Mouse (Mus musculus) small intestine, adult 2 months (tissue): ENCODE data around the gene Zfp1. TPM values are rescaled to one million over a fixed set of nuclear protein-coding genes. Genes with fewer than 3 reads are reported as not detected.
A peak's percentile ranks its signal among the peaks of the same experiment; 100 is the strongest.
"Not testable (repeated sequence)": the region's sequence is repeated elsewhere in the genome, so short reads cannot be mapped to it uniquely, and the experiment has no call there.

ENCODE experiments used
- H3K27ac ChIP-seq: fragments of 200-500 bp; 2 replicates; pipeline ENCODE4 v1.5.1; 2012; ENCODE audit warnings: low read depth, low read length, control low read depth, inconsistent platforms; ENCODE audit not compliant: insufficient read depth
- H3K27me3 ChIP-seq: fragments of 200-500 bp; 2 replicates; pipeline ENCODE4 v1.6.1; 2012; ENCODE audit warnings: mild to moderate bottlenecking, moderate library complexity, low read length, inconsistent platforms; ENCODE audit not compliant: control insufficient read depth, insufficient read depth
- H3K36me3 ChIP-seq: fragments of 200-500 bp; 2 replicates; pipeline ENCODE4 v1.6.1; 2012; ENCODE audit warnings: mild to moderate bottlenecking, low read length, control low read depth, inconsistent platforms; ENCODE audit not compliant: control insufficient read depth, insufficient read depth
- H3K4me1 ChIP-seq: fragments of 200-500 bp; 2 replicates; pipeline ENCODE4 v1.6.1; 2012; ENCODE audit warnings: low read length, inconsistent platforms, mixed read lengths; ENCODE audit not compliant: control insufficient read depth, insufficient read depth, insufficient read length
- H3K4me3 ChIP-seq: fragments of 200-500 bp; 2 replicates; pipeline ENCODE4 v1.5.1; 2012; ENCODE audit warnings: low read depth, mild to moderate bottlenecking, control low read depth, inconsistent platforms, low read length, moderate library complexity
- CTCF ChIP-seq: fragments of 200-500 bp; IDR thresholded peaks from 2 replicates; pipeline ENCODE4 v1.5.1; 2012; ENCODE audit warnings: low read depth, mild to moderate bottlenecking, control low read depth, inconsistent platforms, low read length, moderate library complexity, mixed read lengths; ENCODE audit not compliant: insufficient replicate concordance, insufficient read length; ENCODE audit errors: extremely low read depth
- POLR2A ChIP-seq: fragments of 200-500 bp; IDR thresholded peaks from 2 replicates; pipeline ENCODE4 v1.6.1; 2012; ENCODE audit warnings: low read depth, mild to moderate bottlenecking, control low read depth, inconsistent platforms, low read length, moderate library complexity
- WGBS: fragments of 180-500 bp; shearing (Covaris S2); methylation state at CpG from one replicate; pipeline ENCODE4 v1.1.7; 2018; 5-methylcytosine and 5-hydroxymethylcytosine counted together
- polyA plus RNA-seq: library from polyadenylated mRNA; depleted of rRNA; stranded (reverse); fragments of >200 nt; gene quantifications from 2 replicates; pipeline ENCODE4 v1.2.3, GENCODE M21; 2012

Zfp1 gene
- polyA plus RNA-seq, 1 experiment = 1.6 TPM

GRCm38 (mm10) chr8:111638086-111638485 is 5.1 kb upstream of the Zfp1 start:
- peaks cover 6% of the 10 kb centered on the region; the same call in 1 of the 2 replicates for H3K4me1 ChIP-seq
- TF ChIP-seq POLR2A (no peak), CTCF (no peak)
- no peaks in the 10 kb centered on the region for H3K36me3 ChIP-seq
- H3K27me3 ChIP-seq = no peaks in the 10 kb centered on the region
- no peak overlapping the region for H3K4me3 ChIP-seq
- H3K27ac ChIP-seq = no peak overlapping the region

GRCm38 (mm10) chr8:111641064-111641463 is 2.1 kb upstream of the Zfp1 start:
- no peak overlapping the region for H3K4me3 ChIP-seq
- TF ChIP-seq POLR2A = no peak
- TF ChIP-seq CTCF = no peak
- no peak overlapping the region for H3K27ac ChIP-seq
- H3K4me1 ChIP-seq = peaks cover 6% of the 10 kb centered on the region; the same call in 1 of the 2 replicates
- H3K36me3 ChIP-seq = no peaks in the 10 kb centered on the region
- H3K27me3 ChIP-seq = no peaks in the 10 kb centered on the region
- WGBS = 92% methylated on average over 2 of the region's 2 CpGs

- peak overlapping the region; percentile 43 for H3K4me3 ChIP-seq
- WGBS = 8% methylated on average over 5 of the region's 5 CpGs
- peaks cover 6% of the 10 kb centered on the region; the same call in 1 of the 2 replicates for H3K4me1 ChIP-seq
- no peaks in the 10 kb centered on the region for H3K27me3 ChIP-seq
- TF ChIP-seq POLR2A = no peak
- TF ChIP-seq CTCF = no peak
- peak overlapping the region; percentile 93 for H3K27ac ChIP-seq
- H3K36me3 ChIP-seq = no peaks in the 10 kb centered on the region
Measured at GRCm38 (mm10) chr8:111642496-111642895, 705 bp upstream of the Zfp1 start.

- no peak overlapping the region for H3K4me3 ChIP-seq
- H3K36me3 ChIP-seq = no peaks in the 10 kb centered on the region
- 4% methylated on average over 5 of the region's 5 CpGs for WGBS
- no peaks in the 10 kb centered on the region for H3K27me3 ChIP-seq
- H3K4me1 ChIP-seq = peaks cover 6% of the 10 kb centered on the region; the same call in 1 of the 2 replicates
- TF ChIP-seq POLR2A = no peak
- TF ChIP-seq CTCF = no peak
- peak overlapping the region; percentile 93 for H3K27ac ChIP-seq
Measured at GRCm38 (mm10) chr8:111642939-111643263, 300 bp upstream of the Zfp1 start.

- not testable (repeated sequence) for H3K27me3 ChIP-seq, H3K4me1 ChIP-seq, H3K36me3 ChIP-seq
- peak overlapping the region; percentile 94; the same call in 1 of the 2 replicates for H3K4me3 ChIP-seq
- WGBS = 27% methylated on average over 12 of the region's 12 CpGs
- H3K27ac ChIP-seq = peak overlapping the region; percentile 91
Measured at GRCm38 (mm10) chr8:111644286-111645051, 1.3 kb downstream of the Zfp1 start.

- no peaks in the 10 kb centered on the region; the same call in 1 of the 2 replicates for H3K4me1 ChIP-seq
- TF ChIP-seq POLR2A (no peak), CTCF (no peak)
- no peak overlapping the region for H3K4me3 ChIP-seq
- WGBS = 81% methylated on average over 8 of the region's 8 CpGs
- H3K36me3 ChIP-seq = no peaks in the 10 kb centered on the region
- no peaks in the 10 kb centered on the region for H3K27me3 ChIP-seq
- no peak overlapping the region for H3K27ac ChIP-seq
Measured at GRCm38 (mm10) chr8:111645715-111646114, 2.5 kb downstream of the Zfp1 start.

- Histone ChIP-seq H3K27ac (no peak overlapping the region), H3K27me3 (no peaks in the 10 kb centered on the region), H3K36me3 (no peaks in the 10 kb centered on the region), H3K4me1 (peaks cover 2% of the 10 kb centered on the region; the same call in 1 of the 2 replicates), H3K4me3 (no peak overlapping the region)
- TF ChIP-seq POLR2A (no peak), CTCF (no peak)
- 80% methylated on average over 2 of the region's 2 CpGs for WGBS
Measured at GRCm38 (mm10) chr8:111648834-111649233, 5.6 kb downstream of the Zfp1 start.
